8 mouse cellular contexts compared by ENCODE assay signal in genomic region chr7:4739544-4740275, GRCm38 (mm10). TPM values are rescaled to one million over a fixed set of nuclear protein-coding genes. Genes with fewer than 3 reads are reported as not detected.
DNase-seq lines count a peak whose midpoint lies in the region; ATAC-seq lines count a peak whose summit lies in the region.

Kmt5c (plus strand) TSS chr7:4740115.

- ATAC-seq in intestine, embryonic 14.5 days (replicated peaks; ENCODE audit: low FRiP score, low TSS enrichment, low read depth): peak; percentile 97

- no peaks in the 10 kb centered on the region for H3K9me3 ChIP-seq in intestine, embryonic 14.5 days (ENCODE audit: control insufficient read depth, low read length)

- peak within 1 kb of the TSS; percentile 77 for H3K4me3 ChIP-seq in intestine, embryonic 14.5 days (ENCODE audit: low read depth, low read length)

- peak; percentile 87 for DNase-seq in adrenal gland, adult 18-20 months (ENCODE audit: low spot score in 2 of 2)
- peak; percentile 99 for DNase-seq in embryo, embryonic 11 days
- DNase-seq in gastrocnemius, postnatal 25 days: peak; percentile 99
- peak; percentile 93 for DNase-seq in intestine, embryonic 14.5 days (ENCODE audit: low spot score)
- DNase-seq in left cerebral cortex, postnatal 14 days (ENCODE audit: low spot score in 2 of 2): peak; percentile 99 to 100
- DNase-seq in mesoderm, embryonic 11.5 days (ENCODE audit: low read depth, low spot score): peak; percentile 99
- DNase-seq in right cerebral cortex, postnatal 36 days (ENCODE audit: low spot score in 2 of 2): peak; percentile 98 to 100
- peak; percentile 100 for DNase-seq in yolk sac, embryonic 10.5 days (ENCODE audit: low spot score)

- H3K27me3 ChIP-seq in intestine, embryonic 14.5 days (replicated peaks; ENCODE audit: control insufficient read depth, insufficient read depth, low read length): no peaks in the 10 kb centered on the region

- H3K9ac ChIP-seq in intestine, embryonic 14.5 days (ENCODE audit: low read length): peak within 1 kb of the TSS; percentile 77

- peaks cover 24% of the 10 kb centered on the region; the same call in 1 of the 2 replicates for H3K36me3 ChIP-seq in intestine, embryonic 14.5 days (ENCODE audit: control insufficient read depth, insufficient read depth, low read length)

- WGBS in intestine, embryonic 14.5 days: under 1% methylated on average over 36 of the region's 44 CpGs

- intact Hi-C loops in left cerebral cortex, postnatal 14 days (cut with DNase I): loop anchor here (5.0 kb wide), 1 partner anchor 53 kb away; the partner anchor contains the start of gene Rpl28

- H3K27ac ChIP-seq in intestine, embryonic 14.5 days (ENCODE audit: low read depth): peak within 1 kb of the TSS; percentile 86

- peak within 1 kb of the TSS; percentile 80 for H3K4me2 ChIP-seq in intestine, embryonic 14.5 days (ENCODE audit: low read length)

- H3K4me1 ChIP-seq in intestine, embryonic 14.5 days (replicated peaks; ENCODE audit: control insufficient read depth, insufficient read depth, low read length): peaks cover 25% of the 10 kb centered on the region

RNA-seq across cellular contexts. Expression of gene Kmt5c, which starts in this region (rescaled TPM):
- 10 to 100 TPM; 34.5 to 35.3 TPM for total RNA-seq in adrenal gland, adult 18-20 months (2021)
- total RNA-seq in gastrocnemius, postnatal 25 days (2021): 10 to 100 TPM; 10.7 to 12.3 TPM
- 63.6 and 66.9 TPM in 2 replicates for polyA plus RNA-seq in intestine, embryonic 14.5 days (2014; fragmentation: Nextera tagmentation; extraction: Ambion mirVana)
- 10 to 100 TPM; 37.1 to 43.3 TPM for total RNA-seq in left cerebral cortex, postnatal 14 days (2021)

Comparison
In these comparisons a context has a peak if more than half of its experiments do, and no peak if none do; other contexts are left out.
1. Peak in every context shown above with its lines: DNase-seq, ATAC-seq, H3K4me3 ChIP-seq and H3K27ac ChIP-seq.